Mouse (Mus musculus) ovary, postnatal 10 days (tissue): Measurements from ENCODE around the gene Cntn1.

ENCODE experiments used
- DNase-seq: peaks from one replicate; pipeline ENCODE4 v3.0.0; 2022; ENCODE audit warnings: low spot score

Gene Cntn1

GRCm38 (mm10) chr15:92050996-92051352 is at the start of gene Cntn1:
TSS of gene Cntn1 (plus strand) at chr15:92051165.
- DNase-seq: peak; percentile 25

DNA sequence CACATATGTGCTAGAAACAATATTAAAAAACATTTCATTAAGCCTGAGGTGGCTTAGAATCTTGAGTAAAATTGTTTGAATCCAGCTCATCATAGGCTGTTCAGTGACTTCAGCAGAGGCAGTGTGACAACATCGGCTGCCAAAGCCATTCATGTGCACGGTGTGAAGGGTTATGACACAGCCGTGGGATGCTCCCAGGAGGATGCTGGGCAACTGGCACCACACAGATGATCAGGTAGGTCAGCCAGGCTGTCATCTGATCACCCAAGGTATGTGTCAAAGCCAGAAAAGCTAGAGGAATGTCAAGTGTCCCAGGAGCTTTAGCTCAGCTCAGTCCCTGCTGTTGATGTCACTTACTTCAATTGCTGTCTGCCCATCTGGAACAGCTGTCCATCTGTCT is 49.5 kb upstream of the Cntn1 start:
- DNase-seq: no peak

DNA sequence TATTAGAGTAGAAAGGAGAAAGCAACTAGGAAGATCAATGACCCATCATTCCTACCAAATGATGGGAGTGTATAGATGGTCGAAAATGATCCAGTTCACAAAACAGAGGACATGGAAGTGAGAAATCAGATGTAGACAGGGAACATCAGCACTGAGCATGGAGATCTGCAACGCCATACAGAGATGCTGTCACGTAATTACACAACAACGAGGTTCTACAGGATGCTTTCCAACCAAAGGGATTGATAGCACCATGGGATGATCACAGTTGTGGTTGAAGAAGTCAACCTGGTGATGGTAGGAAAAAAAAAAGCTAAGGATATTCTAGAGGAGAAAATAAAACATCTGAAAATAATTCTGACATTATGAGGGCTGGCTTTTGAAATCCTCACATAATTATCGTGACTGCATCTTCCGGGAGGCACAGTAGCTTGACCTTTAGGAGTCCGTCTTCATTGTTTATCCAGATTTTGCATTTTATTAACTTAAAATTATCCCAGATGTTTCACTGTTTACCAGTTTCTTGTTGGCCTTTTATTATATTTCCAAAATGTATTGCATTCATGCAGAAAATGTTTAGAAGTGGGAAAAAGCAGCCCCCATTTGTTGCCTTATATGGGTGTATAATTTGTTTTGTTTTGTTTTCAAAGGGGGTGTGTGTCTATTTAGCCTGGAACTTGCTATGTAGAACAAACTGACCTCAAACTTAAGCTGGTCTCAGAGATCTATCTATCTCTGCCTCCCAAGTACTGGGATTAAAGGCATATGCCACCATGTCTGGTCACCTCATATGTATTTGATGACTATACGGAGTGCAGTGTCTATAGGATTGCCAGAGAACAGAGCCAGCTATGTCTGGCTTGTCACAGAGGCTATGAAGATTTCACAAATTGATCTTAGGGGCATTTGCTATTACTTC is 38.5 kb upstream of the Cntn1 start:
- no peak for DNase-seq

DNA sequence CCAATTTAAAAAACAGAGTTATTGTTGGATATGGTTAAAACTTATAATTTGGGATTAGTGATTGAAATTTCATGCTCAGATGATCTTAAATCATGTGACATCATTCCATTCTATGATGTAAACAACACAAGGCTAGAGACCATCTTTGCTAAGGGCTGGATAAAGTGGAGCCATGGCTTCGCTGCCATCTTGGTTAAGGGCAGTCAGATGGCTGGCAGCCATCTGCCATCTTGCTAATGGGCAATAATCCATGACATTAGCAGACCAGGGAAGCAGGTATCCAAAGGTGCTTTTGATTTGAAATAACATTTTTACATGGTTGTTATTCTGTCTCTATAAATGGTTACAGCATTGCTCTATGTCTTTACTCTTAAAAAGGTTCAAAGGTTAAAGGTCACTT is 16.9 kb upstream of the Cntn1 start:
- no peak for DNase-seq

GRCm38 (mm10) chr15:92042538-92042937 is 8.4 kb upstream of the Cntn1 start:
- no peak for DNase-seq

- DNase-seq: no peak
These were observed 4.9 kb upstream of the Cntn1 start for GRCm38 (mm10) chr15:92046042-92046441.

DNA sequence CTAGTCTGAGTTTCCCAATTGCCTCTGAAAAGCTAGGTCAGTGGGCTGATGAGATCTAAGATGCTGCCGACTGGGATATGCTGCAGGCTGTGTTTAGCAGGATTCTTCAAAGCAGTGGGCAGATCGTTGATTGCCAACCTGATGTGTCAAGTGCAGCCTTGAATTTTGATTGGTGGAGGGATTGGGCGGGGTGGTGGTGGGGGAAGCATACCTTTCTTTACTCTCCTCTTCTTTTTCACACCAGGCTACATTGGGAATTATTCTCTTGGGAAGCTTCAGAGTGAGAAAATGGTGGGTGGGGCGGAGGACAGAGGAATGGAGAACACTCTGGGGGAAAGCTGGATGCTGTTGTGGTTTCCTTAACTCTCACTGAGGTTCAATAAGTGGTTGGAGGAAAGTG is 2.9 kb upstream of the Cntn1 start:
- no peak for DNase-seq

- DNase-seq: no peak
These were observed 2.4 kb upstream of the Cntn1 start for GRCm38 (mm10) chr15:92048531-92048930.

DNA sequence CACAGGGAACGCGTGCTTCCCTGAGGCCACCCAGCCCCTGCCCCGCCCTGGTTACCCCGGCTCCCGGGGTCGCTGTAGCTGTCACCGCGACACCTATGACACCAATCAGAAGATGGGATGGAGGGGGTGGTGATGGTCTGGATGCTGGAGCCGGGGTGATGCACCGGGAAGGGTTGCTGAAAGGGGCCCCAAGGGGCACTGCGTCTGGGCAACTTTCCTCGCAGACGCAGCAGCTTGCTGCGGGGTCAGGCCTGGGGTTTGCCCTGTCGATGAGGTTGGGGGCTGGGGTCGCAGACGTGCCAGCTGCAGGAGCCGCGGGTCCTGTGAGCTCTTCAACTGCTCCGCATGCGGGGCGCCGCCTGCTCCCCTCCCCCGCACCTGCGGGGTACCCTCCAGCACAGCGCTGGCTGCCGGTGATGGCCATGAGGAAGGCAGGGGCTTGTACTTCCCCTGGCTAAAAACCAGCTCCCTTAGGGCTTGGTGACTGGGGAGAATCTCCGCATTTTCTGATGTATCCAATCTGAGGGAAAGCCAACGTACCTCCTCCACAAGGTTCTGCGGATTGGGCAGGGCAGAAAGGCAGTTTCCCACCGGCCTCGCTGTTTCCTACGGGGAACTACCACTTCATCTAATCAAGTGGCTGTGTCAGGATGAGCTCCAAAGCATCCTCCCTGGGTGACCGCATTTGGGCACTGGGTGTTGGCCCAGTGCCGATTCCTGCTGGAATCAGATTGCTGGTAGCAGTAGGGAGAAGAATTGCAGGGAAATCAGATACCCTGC is 578 bp downstream of the Cntn1 start:
- DNase-seq: no peak

DNA sequence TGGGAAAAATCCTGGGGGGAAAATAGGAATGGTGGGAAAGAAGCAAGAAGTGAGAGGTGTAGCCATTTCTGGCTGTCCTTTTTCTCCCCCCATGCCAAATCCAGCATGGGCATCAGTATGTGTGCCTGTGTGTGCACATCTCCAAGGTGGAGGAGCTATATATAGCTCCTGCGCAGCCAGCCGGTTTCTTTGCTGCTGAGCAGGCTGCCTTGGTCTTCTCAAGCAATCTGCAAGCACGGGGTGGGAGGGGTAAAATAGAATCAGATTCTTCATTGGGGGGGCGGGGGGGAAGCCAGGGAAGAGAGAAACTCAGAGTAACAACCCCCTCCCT is 1.1 kb downstream of the Cntn1 start:
- no peak for DNase-seq

GRCm38 (mm10) chr15:92057553-92057952 is 6.6 kb downstream of the Cntn1 start:
- DNase-seq: no peak

GRCm38 (mm10) chr15:92060986-92061385 is 10.0 kb downstream of the Cntn1 start:
- DNase-seq: no peak

- DNase-seq: no peak
These were observed 28.5 kb downstream of the Cntn1 start for GRCm38 (mm10) chr15:92079416-92079815.

DNA sequence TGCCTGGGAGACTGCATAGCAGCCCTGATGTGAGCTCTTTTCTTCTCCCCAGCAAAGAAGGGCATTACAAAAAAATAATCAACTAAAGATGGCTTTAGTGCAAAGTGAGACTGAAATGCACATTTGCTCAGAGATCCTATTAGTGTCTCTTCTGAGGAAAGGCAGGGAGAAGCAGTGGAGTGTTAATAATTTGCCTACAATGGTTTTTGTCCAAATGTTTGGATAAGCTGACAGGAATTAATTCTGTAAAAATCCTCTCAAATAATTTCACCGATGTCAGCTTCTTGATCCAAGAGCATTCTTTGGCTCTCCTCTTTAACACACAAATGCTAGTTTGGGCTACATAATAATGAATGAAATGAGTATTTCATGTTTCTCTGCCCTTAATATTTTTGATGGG is 34.9 kb downstream of the Cntn1 start:
- no peak for DNase-seq

DNA sequence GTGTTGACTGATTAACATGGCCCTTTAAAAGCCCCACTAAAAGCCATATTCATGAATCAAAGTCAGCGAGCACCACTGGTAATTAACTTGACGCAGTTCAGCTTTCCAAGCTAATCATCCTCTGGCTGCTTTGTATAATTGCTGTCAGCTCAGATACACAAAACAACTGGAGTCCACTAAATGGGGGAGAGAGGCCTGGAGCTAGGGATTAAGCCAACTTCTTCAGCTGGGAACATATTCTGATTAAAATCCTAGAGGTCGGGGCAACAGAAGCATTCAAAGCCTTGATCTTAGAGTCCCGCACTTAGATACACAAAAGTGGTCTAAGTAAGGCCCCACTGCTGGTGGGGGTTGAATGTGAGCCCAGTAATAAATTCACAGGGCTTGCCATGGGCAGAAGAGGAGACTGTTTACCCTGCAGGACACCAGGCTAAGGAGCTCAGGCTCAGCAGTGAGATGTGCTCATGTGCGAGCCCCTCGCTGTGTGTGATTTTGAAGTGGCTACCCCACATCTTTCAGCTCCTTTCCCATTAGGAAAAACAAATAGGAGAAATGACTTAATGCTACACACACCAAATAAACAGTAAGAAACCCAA is 36.8 kb downstream of the Cntn1 start:
- DNase-seq: no peak

- DNase-seq: no peak
These were observed 39.8 kb downstream of the Cntn1 start for GRCm38 (mm10) chr15:92090787-92091186.

GRCm38 (mm10) chr15:92092041-92092440 is 41.1 kb downstream of the Cntn1 start:
- no peak for DNase-seq

DNA sequence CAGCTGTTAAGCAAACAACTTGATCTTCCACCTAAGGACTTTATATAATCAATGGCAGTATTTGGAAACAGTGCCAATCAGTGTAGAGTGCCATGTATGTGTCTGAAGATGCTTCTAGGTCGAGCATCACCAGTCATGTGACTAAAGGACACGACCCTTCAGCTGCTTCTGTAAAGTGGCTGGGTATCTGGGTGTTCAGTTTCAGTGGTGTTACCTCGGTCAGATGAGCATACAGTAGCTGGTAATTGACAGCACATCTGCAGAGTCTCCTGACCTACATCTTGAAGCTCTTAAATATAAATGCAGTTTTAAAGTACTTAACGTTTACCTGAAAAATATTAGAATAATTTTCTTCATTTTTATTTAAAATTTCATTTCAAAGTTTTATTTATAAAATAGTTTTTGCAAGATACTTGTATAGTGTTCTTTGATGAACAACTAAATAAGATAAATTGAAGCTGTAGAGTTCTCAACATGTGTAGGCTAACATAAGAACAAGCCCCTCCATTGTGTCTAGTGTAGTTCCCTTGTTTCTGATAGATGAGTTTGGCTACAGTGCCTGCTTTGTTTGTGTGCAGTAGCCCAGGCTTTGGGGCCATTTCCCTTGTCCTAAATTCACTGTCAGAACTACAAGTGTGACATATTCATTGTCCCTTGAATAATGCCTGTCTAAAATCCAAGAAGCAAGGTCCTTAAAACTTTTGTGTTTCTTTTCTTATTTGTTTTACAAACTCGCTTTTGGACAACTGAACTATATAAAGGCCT is 48.6 kb downstream of the Cntn1 start:
- DNase-seq: no peak

- DNase-seq: no peak
These were observed 51.0 kb downstream of the Cntn1 start for GRCm38 (mm10) chr15:92101956-92102355.

- DNase-seq: no peak
These were observed 61.5 kb downstream of the Cntn1 start for GRCm38 (mm10) chr15:92112455-92112854.

GRCm38 (mm10) chr15:92132936-92133335 is 82.0 kb downstream of the Cntn1 start:
- DNase-seq: no peak

DNA sequence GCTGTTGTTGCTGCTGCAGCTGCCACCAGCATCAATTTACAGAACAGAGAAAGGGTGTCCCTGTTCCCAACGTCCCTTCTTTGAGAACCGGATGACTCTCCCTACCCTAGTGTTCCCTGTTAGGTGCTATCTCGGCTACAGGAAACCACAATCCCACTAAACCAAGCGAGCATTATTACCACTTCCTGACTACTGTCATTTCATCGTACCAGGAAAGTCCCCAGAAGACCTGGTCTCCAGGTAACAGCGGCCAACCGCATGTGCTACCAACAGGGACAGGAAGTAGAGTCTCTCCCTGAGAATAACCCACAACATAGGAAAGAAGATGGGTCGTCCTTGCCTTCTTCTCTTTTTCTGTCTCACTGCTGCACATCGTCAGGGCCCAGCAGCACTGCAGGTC is 83.3 kb downstream of the Cntn1 start:
- no peak for DNase-seq
